Mouse (Mus musculus): ENCODE data around the gene Zc2hc1c.

The Zc2hc1c gene

GRCm38 (mm10) chr12:85339243-85339729, 50.9 kb downstream of the Zc2hc1c start, which contains the start of gene Nek9:
Gene Nek9, minus strand, starts transcription at chr12:85339362.
- DNase-seq (ENCODE audit: low read depth, low spot score) = peak; percentile 90

- no peak for DNase-seq (ENCODE audit: low read depth, low spot score)
Measured at GRCm38 (mm10) chr12:85339947-85340346, 51.6 kb downstream of the Zc2hc1c start.

GRCm38 (mm10) chr12:85341131-85341530, 52.7 kb downstream of the Zc2hc1c start:
- peak; percentile 68 for DNase-seq (ENCODE audit: low read depth, low spot score)

- peak; percentile 77 for DNase-seq (ENCODE audit: low read depth, low spot score)
Measured at GRCm38 (mm10) chr12:85342310-85342709, 53.9 kb downstream of the Zc2hc1c start.

- no peak for DNase-seq (ENCODE audit: low read depth, low spot score)
Measured at GRCm38 (mm10) chr12:85344252-85344651, 55.9 kb downstream of the Zc2hc1c start.

- no peak for DNase-seq (ENCODE audit: low read depth, low spot score)
Measured at GRCm38 (mm10) chr12:85345559-85345958, 57.2 kb downstream of the Zc2hc1c start.

GRCm38 (mm10) chr12:85346374-85346773, 58.0 kb downstream of the Zc2hc1c start:
- DNase-seq (ENCODE audit: low read depth, low spot score) = peak; percentile 41

GRCm38 (mm10) chr12:85347196-85347595, 58.8 kb downstream of the Zc2hc1c start:
- no peak for DNase-seq (ENCODE audit: low read depth, low spot score)

- DNase-seq (ENCODE audit: low read depth, low spot score) = no peak
Measured at GRCm38 (mm10) chr12:85348338-85348737, 59.9 kb downstream of the Zc2hc1c start.
